Mouse (Mus musculus) lung, postnatal 0 days (tissue): ENCODE data around the gene Dntt.

Experiments
- CTCF ChIP-seq: IDR thresholded peaks from 2 replicates; pipeline ENCODE4 v1.5.1; 2016; ENCODE audit warnings: antibody characterized with exemption, mild to moderate bottlenecking
- EP300 ChIP-seq: IDR thresholded peaks from 2 replicates; pipeline ENCODE4 v1.6.1; 2016; ENCODE audit warnings: antibody characterized with exemption, mild to moderate bottlenecking, control low read depth

GRCm38 (mm10) chr19:41030161-41030560 lies 1.1 kb downstream of the Dntt start:
- TF ChIP-seq CTCF, result no peak
- TF ChIP-seq EP300, result no peak
